Mouse (Mus musculus) forebrain, postnatal 0 days (tissue): ENCODE results near the gene Spin1. TPM values are rescaled to one million over a fixed set of nuclear protein-coding genes. Genes with fewer than 3 reads are reported as not detected.
"Not testable (repeated sequence)": the region's sequence is repeated elsewhere in the genome, so short reads cannot be mapped to it uniquely, and the experiment has no call there.

ENCODE experiments used
- ATAC-seq: fragments of 200-750 bp; cut with Nextera tagmentation; 2 replicates; pipeline ENCODE4 v1.8.0; 2017; ENCODE audit warnings: mild to moderate bottlenecking, moderate library complexity
- DNase-seq: peaks from one replicate; pipeline ENCODE4 v3.0.0-alpha.2; 2015
- H3K27ac ChIP-seq: fragments of 300-500 bp; sonication (generic); 2 replicates; pipeline ENCODE4 v1.5.1; 2014; ENCODE audit warnings: low read depth, mild to moderate bottlenecking, antibody characterized with exemption, low read length, moderate library complexity, mixed read lengths
- H3K27me3 ChIP-seq: fragments of 300-500 bp; sonication (generic); 2 replicates; pipeline ENCODE4 v1.6.1; 2014; ENCODE audit warnings: mild to moderate bottlenecking, low read length, mixed read lengths; ENCODE audit not compliant: insufficient read depth
- H3K36me3 ChIP-seq: fragments of 300-500 bp; sonication (generic); 2 replicates; pipeline ENCODE4 v1.6.1; 2014; ENCODE audit warnings: mild to moderate bottlenecking, moderate library complexity; ENCODE audit not compliant: insufficient read depth
- H3K4me1 ChIP-seq: fragments of 300-500 bp; sonication (generic); 2 replicates; pipeline ENCODE4 v1.6.1; 2014; ENCODE audit warnings: antibody characterized with exemption; ENCODE audit not compliant: insufficient read depth
- H3K4me2 ChIP-seq: fragments of 300-500 bp; sonication (generic); 2 replicates; pipeline ENCODE4 v1.6.1; 2014; ENCODE audit warnings: low read depth, mild to moderate bottlenecking, moderate library complexity
- H3K4me3 ChIP-seq: fragments of 300-500 bp; sonication (generic); 2 replicates; pipeline ENCODE4 v1.5.1; 2014; ENCODE audit warnings: low read depth, low read length, mixed read lengths
- H3K9ac ChIP-seq: fragments of 300-500 bp; sonication (generic); 2 replicates; pipeline ENCODE4 v1.6.1; 2014; ENCODE audit warnings: mild to moderate bottlenecking
- H3K9me3 ChIP-seq: fragments of 300-500 bp; sonication (generic); 2 replicates; pipeline ENCODE4 v1.6.1; 2016; ENCODE audit warnings: low read length
- CTCF ChIP-seq: sonication (generic); IDR thresholded peaks from 2 replicates; pipeline ENCODE4 v1.5.1; 2016; ENCODE audit warnings: antibody characterized with exemption, control low read depth, low read depth
- WGBS: fragments of 180-500 bp; shearing (Covaris S2); extraction: QIAGEN DNeasy Blood & Tissue Kit; methylation state at CpG from one replicate; pipeline ENCODE4 v1.1.7; 2014; 5-methylcytosine and 5-hydroxymethylcytosine counted together
- polyA plus RNA-seq: library from polyadenylated mRNA; unstranded; fragments of >200 nt; fragmentation: Nextera tagmentation; extraction: Ambion mirVana; gene quantifications from 2 replicates; pipeline ENCODE4 v1.2.1, GENCODE M21; 2015
- total RNA-seq: library from RNA; depleted of rRNA; stranded (reverse); fragments of >200 nt; gene quantifications from 2 replicates; pipeline ENCODE4 v1.2.3, GENCODE M21; 2014

The Spin1 gene
- total and polyA plus RNA-seq, 2 experiments from 2014 or later, result 151 to 236 TPM

- no peaks in the 10 kb centered on the region for H3K36me3 ChIP-seq
- no peak overlapping the region for H3K27ac ChIP-seq
- no peak overlapping the region for H3K9ac ChIP-seq
- no peaks in the 10 kb centered on the region for H3K4me1 ChIP-seq
- no peak for ATAC-seq
- TF ChIP-seq CTCF, result no peak
- no peaks in the 10 kb centered on the region for H3K27me3 ChIP-seq
- 65% methylated on average over 8 of the region's 8 CpGs for WGBS
- no peaks in the 10 kb centered on the region for H3K9me3 ChIP-seq
- H3K4me2 ChIP-seq, result no peak overlapping the region
- DNase-seq, result no peak
- no peak overlapping the region for H3K4me3 ChIP-seq
These were observed 28.9 kb upstream of the Spin1 start for GRCm38 (mm10) chr13:51071763-51072276.

- Histone ChIP-seq H3K4me1 (no peaks in the 10 kb centered on the region), H3K4me3 (no peak overlapping the region), H3K36me3 (no peaks in the 10 kb centered on the region), H3K4me2 (no peak overlapping the region), H3K27ac (no peak overlapping the region), H3K27me3 (no peaks in the 10 kb centered on the region), H3K9me3 (no peaks in the 10 kb centered on the region), H3K9ac (no peak overlapping the region)
- ATAC-seq, result no peak
- WGBS, result 93% methylated on average over 16 of the region's 16 CpGs
- no peak for DNase-seq
- TF ChIP-seq CTCF, result no peak
These were observed 27.5 kb upstream of the Spin1 start for GRCm38 (mm10) chr13:51072917-51073843.

- H3K4me2 ChIP-seq, result no peak overlapping the region
- TF ChIP-seq CTCF, result no peak
- no peaks in the 10 kb centered on the region for H3K9me3 ChIP-seq
- no peak for DNase-seq
- no peak for ATAC-seq
- no peaks in the 10 kb centered on the region for H3K36me3 ChIP-seq
- WGBS, result 62% methylated on average over 6 of the region's 6 CpGs
- no peaks in the 10 kb centered on the region for H3K4me1 ChIP-seq
- no peak overlapping the region for H3K4me3 ChIP-seq
- no peaks in the 10 kb centered on the region for H3K27me3 ChIP-seq
- H3K9ac ChIP-seq, result no peak overlapping the region
- H3K27ac ChIP-seq, result no peak overlapping the region
These were observed 26.5 kb upstream of the Spin1 start for GRCm38 (mm10) chr13:51074081-51074680.

- H3K4me1 ChIP-seq, H3K4me2 ChIP-seq, H3K36me3 ChIP-seq, ATAC-seq, H3K9ac ChIP-seq, H3K9me3 ChIP-seq, H3K27ac ChIP-seq, DNase-seq, H3K4me3 ChIP-seq, H3K27me3 ChIP-seq: not testable (repeated sequence)
- WGBS, result 94% methylated on average over 14 of the region's 14 CpGs
These were observed 24.5 kb upstream of the Spin1 start for GRCm38 (mm10) chr13:51076191-51076590.

GRCm38 (mm10) chr13:51078586-51078985 lies 22.1 kb upstream of the Spin1 start:
- not testable (repeated sequence) for H3K27me3 ChIP-seq, H3K4me1 ChIP-seq, H3K9me3 ChIP-seq, ATAC-seq, H3K9ac ChIP-seq, H3K4me2 ChIP-seq, H3K4me3 ChIP-seq, DNase-seq, H3K27ac ChIP-seq, H3K36me3 ChIP-seq
- 63% methylated on average over 1 of the region's 1 CpGs for WGBS

GRCm38 (mm10) chr13:51080801-51081200 lies 19.9 kb upstream of the Spin1 start:
- Histone ChIP-seq H3K27me3 (no peaks in the 10 kb centered on the region), H3K4me1 (no peaks in the 10 kb centered on the region), H3K9me3 (no peaks in the 10 kb centered on the region), H3K27ac (no peak overlapping the region), H3K9ac (no peak overlapping the region), H3K4me2 (no peak overlapping the region), H3K36me3 (no peaks in the 10 kb centered on the region), H3K4me3 (no peak overlapping the region)
- DNase-seq, result no peak
- 72% methylated on average over 2 of the region's 2 CpGs for WGBS
- no peak for ATAC-seq
- no peak for TF ChIP-seq CTCF

GRCm38 (mm10) chr13:51084241-51084640 lies 16.4 kb upstream of the Spin1 start:
- Histone ChIP-seq H3K27ac (no peak overlapping the region), H3K4me1 (no peaks in the 10 kb centered on the region), H3K9ac (no peak overlapping the region), H3K4me2 (no peak overlapping the region), H3K4me3 (no peak overlapping the region), H3K36me3 (no peaks in the 10 kb centered on the region), H3K27me3 (no peaks in the 10 kb centered on the region), H3K9me3 (no peaks in the 10 kb centered on the region)
- TF ChIP-seq CTCF, result no peak
- DNase-seq (no peak), ATAC-seq (no peak)
